Comparison of ENCODE assay signal across 19 mouse cellular contexts in the genomic region with DNA sequence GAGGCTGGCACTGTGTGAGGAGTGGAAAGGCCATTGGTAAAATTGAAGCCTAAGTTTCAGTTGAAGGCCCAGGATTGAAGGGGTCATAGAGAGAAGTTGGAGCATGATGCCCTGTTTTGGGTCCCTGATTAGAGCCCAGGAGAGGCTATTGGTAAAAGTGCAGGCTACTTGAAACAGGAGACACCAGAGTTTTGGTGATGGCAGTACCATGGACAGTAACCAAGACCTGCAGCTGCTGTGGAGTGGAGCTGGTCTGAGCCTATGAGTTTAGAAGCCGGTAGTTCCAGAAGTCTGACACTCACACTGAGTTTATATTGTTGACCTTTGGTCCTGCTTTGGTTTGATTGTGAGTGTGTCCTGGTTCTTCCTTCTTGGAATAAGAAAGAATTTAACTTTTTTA. TPM values are rescaled to one million over a fixed set of nuclear protein-coding genes. Genes with fewer than 3 reads are reported as not detected.
A peak's percentile ranks its signal among the peaks of the same experiment; 100 is the strongest.
DNase-seq lines count a peak whose midpoint lies in the region; ATAC-seq and TF ChIP-seq lines count a peak whose summit lies in the region.
"Had no signal": no experiment of that assay in that cellular context is flagged by ENCODE, and none has a peak within 500 bp of the region (broad histone marks: within the 10 kb centered on the region; RNA-seq: fewer than 3 reads in every experiment).

No protein-coding gene starts in this region.

- no peak overlapping the region for H3K4me3 ChIP-seq in limb, embryonic 14.5 days (replicated peaks; ENCODE audit: low read length)
- H3K4me3 ChIP-seq: heart, embryonic 10.5 days; liver, embryonic 13.5 days; midbrain, embryonic 15.5 days; neural tube, embryonic 12.5 days had no signal

- no peak overlapping the region for H3K27ac ChIP-seq in limb, embryonic 14.5 days (replicated peaks; ENCODE audit: low read depth, low read length)
- H3K27ac ChIP-seq: heart, embryonic 10.5 days; liver, embryonic 13.5 days; macrophage; midbrain, embryonic 15.5 days; neural tube, embryonic 12.5 days had no signal

- peak; percentile 14 for DNase-seq in adrenal gland, postnatal 10 days
- DNase-seq in adrenal gland, adult 2 months: no peak
- DNase-seq in kidney, postnatal 14 days: peak; percentile 8
- no peak for DNase-seq in kidney, adult 18-20 months
- DNase-seq in WW6 (ENCODE audit: low read depth, low spot score): peak; percentile 9
- DNase-seq in limb, embryonic 14.5 days (ENCODE audit: low spot score): peak; percentile 37
- DNase-seq in spleen, postnatal 36 days (ENCODE audit: low spot score in 2 of 2): no peak
- DNase-seq in urinary bladder, adult 2 months (ENCODE audit: low spot score): no peak
- DNase-seq: adrenal gland, adult 8-10 months; cerebellum, postnatal 36 days; gastrocnemius, postnatal 10 days; heart, postnatal 36 days; liver, embryonic 13.5 days; right cerebral cortex, postnatal 4 days had no signal

- H3K27me3 ChIP-seq in limb, embryonic 14.5 days (ENCODE audit: control insufficient read depth, insufficient read depth, low read length): no peaks in the 10 kb centered on the region
- H3K27me3 ChIP-seq: liver, embryonic 13.5 days; midbrain, embryonic 15.5 days; neural tube, embryonic 12.5 days had no signal

- no peak overlapping the region for H3K4me2 ChIP-seq in limb, embryonic 14.5 days (replicated peaks; ENCODE audit: low read depth, low read length, severe bottlenecking)
- H3K4me2 ChIP-seq: liver, embryonic 13.5 days; midbrain, embryonic 15.5 days; neural tube, embryonic 12.5 days had no signal

- no peaks in the 10 kb centered on the region for H3K4me1 ChIP-seq in limb, embryonic 14.5 days (ENCODE audit: control insufficient read depth, insufficient read depth, low read length)
- H3K4me1 ChIP-seq: heart, embryonic 10.5 days; liver, embryonic 13.5 days; midbrain, embryonic 15.5 days; neural tube, embryonic 12.5 days had no signal

- 38% methylated on average over 1 of the region's 1 CpGs for WGBS in limb, embryonic 14.5 days

- H3K36me3 ChIP-seq in limb, embryonic 14.5 days (ENCODE audit: control insufficient read depth, insufficient read depth, low read length): no peaks in the 10 kb centered on the region
- H3K36me3 ChIP-seq: heart, embryonic 10.5 days; liver, embryonic 13.5 days; midbrain, embryonic 15.5 days; neural tube, embryonic 12.5 days had no signal

- ATAC-seq in limb, embryonic 14.5 days (ENCODE audit: low FRiP score, low read depth): no peak
- ATAC-seq: forebrain, embryonic 16.5 days; midbrain, embryonic 15.5 days had no signal

- H3K9ac ChIP-seq in limb, embryonic 14.5 days (ENCODE audit: low read depth, low read length, severe bottlenecking): no peak overlapping the region
- H3K9ac ChIP-seq: liver, embryonic 13.5 days; midbrain, embryonic 15.5 days; neural tube, embryonic 12.5 days had no signal

- no peak for TF ChIP-seq POLR2A in limb, embryonic 14.5 days (IDR thresholded peaks at IDR 0.05; ENCODE audit: borderline replicate concordance, extremely low read depth, insufficient read depth, insufficient read length)

- no peaks in the 10 kb centered on the region for H3K9me3 ChIP-seq in limb, embryonic 14.5 days (ENCODE audit: control insufficient read depth, low read length)
- H3K9me3 ChIP-seq: heart, embryonic 10.5 days; liver, embryonic 13.5 days; midbrain, embryonic 15.5 days; neural tube, embryonic 12.5 days had no signal

RNA-seq across cellular contexts. Expression of gene Acbd6, which starts 36.2 kb away (rescaled TPM):
- total RNA-seq in adrenal gland, postnatal 10 days (2021): 10 to 100 TPM; 76.9 to 83.9 TPM
- 10 to 100 TPM; 64.4 to 74.2 TPM for total RNA-seq in adrenal gland, adult 2 months (2021)
- polyA plus RNA-seq in adrenal gland, adult 2 months (2012; rRNA removed): 384 and 451 TPM in 2 replicates
- 88.3 and 117 TPM in 2 replicates for polyA plus RNA-seq in limb, embryonic 14.5 days (2012; rRNA removed)
- polyA plus RNA-seq in limb, embryonic 14.5 days (2014; fragmentation: Nextera tagmentation; extraction: Ambion mirVana): 87.9 and 88.4 TPM in 2 replicates
- polyA plus RNA-seq in urinary bladder, adult 2 months (2012; rRNA removed): 86.1 and 89.6 TPM in 2 replicates

Comparison
In these comparisons a context has a peak if more than half of its experiments do, and no peak if none do; other contexts are left out.
1. DNase-seq: peak in adrenal gland, postnatal 10 days (single experiment), kidney, postnatal 14 days (single experiment), WW6 (single experiment) and limb, embryonic 14.5 days (single experiment); none in adrenal gland, adult 2 months (single experiment), kidney, adult 18-20 months (single experiment), spleen, postnatal 36 days (0 of 2) and urinary bladder, adult 2 months (single experiment).